Mouse (Mus musculus): ENCODE results near the gene Il17rd. TPM values are rescaled to one million over a fixed set of nuclear protein-coding genes. Genes with fewer than 3 reads are reported as not detected.
A peak's percentile ranks its signal among the peaks of the same experiment; 100 is the strongest.

Gene Il17rd
- polyA plus RNA-seq, 1 experiment = 0.67 TPM

DNA sequence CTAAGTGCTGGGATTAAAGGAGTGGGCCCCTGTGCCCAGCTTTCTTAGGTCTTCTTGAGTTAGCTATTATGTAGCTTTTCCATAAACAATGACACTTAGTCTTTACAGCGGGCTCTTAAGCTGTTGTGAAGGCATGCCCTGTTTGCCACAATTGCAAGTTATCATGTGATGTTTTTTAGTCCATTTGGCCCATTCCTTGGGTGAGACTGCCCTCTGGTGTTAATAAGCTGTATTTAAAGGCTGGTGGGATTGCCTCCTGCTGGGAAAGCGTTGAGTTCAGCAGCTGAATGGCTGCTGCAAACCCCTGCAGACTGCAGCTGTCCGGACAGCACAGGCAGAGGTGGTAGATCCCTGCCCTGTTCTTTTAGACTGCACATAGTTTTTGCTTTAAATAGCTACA is 58.0 kb downstream of the Il17rd start:
- Histone ChIP-seq H3K4me3 (ENCODE audit: insufficient read depth, low read depth, low read length) (no peak overlapping the region), H3K4me1 (ENCODE audit: control insufficient read depth, insufficient read depth, insufficient read length, low read length) (no peaks in the 10 kb centered on the region), H3K27ac (replicated peaks; ENCODE audit: low read depth, low read length) (no peak overlapping the region)

DNA sequence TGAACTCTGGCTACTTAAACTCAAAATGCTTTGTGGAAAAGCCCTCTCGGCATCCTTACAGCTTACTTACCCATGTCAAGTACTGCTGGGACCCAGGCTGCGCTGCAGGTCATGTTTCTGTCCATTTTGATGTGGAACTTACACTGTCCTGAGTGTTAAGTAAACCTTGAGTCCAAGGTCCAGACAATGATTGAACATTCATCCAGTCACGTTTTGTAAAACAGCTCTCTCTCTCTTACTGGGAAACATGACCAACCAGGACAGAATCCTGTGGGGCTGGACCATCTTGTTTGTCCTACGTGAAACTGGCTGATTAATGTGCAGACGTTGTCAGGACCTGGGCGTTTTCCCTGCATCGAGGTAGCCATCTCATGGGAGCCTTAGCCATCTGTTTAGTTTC is 63.0 kb downstream of the Il17rd start:
- no peak overlapping the region for H3K4me3 ChIP-seq (ENCODE audit: insufficient read depth, low read depth, low read length)
- H3K4me1 ChIP-seq (ENCODE audit: control insufficient read depth, insufficient read depth, insufficient read length, low read length) = no peaks in the 10 kb centered on the region

DNA sequence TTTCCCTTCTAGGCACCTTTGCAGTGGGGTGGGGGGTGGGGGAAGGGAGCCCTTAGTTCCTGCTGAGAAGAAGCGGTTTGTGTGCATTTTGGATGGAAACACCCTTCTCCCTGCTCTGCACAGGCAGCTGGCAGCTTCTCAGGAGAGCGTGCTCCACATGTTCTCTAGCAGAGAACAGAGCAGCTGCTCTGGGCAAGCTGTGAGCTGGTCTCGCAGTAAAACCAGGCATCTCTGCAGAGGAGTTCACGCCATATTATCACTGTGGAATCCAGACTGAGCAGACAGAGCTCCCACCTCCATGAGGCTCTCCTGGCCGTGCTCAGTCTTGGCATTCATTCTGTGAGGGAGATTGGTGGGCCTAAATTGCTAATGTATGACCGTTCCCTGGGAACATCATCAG is 64.0 kb downstream of the Il17rd start:
- Histone ChIP-seq H3K4me3 (ENCODE audit: insufficient read depth, low read depth, low read length) (no peak overlapping the region), H3K4me1 (ENCODE audit: control insufficient read depth, insufficient read depth, insufficient read length, low read length) (no peaks in the 10 kb centered on the region), H3K27ac (replicated peaks; ENCODE audit: low read depth, low read length) (no peak overlapping the region)

More for the DNA sequence above, 63.0 kb downstream of the Il17rd start:
- no peak overlapping the region for H3K27ac ChIP-seq (replicated peaks; ENCODE audit: low read depth, low read length)

DNA sequence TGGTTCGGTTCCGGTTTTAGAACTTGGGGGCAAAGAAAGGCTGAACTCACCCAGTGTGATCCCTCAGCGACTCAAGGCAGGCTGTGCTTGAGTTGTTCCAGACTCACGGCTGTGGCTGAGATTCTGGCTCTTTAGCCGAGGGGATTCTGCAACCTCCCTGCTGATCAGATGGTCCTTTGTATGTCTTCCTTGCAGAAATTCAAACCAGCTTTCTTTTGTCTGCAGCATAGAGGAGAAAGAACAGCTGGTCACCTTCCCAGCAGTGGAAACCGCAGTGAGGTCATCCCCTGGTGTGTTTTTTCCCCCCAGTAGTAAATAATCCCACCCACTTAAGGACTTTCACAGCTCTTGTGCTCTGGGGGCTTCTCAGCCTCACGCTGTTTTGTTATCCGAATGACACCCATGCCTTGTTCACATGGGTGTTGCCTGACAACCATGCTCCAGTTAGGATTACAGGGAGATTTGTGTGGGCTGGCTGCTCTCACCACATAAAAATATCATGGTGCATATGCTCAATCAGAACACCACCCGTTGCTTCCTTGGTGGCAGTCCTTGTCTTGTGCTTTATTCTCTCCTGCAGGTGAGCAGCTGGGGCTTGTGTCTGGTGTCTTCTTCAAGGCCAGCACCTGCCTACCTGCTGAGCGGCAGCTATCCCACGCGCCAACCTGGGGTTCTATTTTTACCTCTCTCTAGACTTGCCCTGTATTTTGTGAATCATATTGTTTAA is 67.2 kb downstream of the Il17rd start:
- H3K27ac ChIP-seq (replicated peaks; ENCODE audit: low read depth, low read length) = no peak overlapping the region
- H3K4me3 ChIP-seq (ENCODE audit: insufficient read depth, low read depth, low read length) = no peak overlapping the region
- H3K4me1 ChIP-seq (ENCODE audit: control insufficient read depth, insufficient read depth, insufficient read length, low read length) = no peaks in the 10 kb centered on the region

DNA sequence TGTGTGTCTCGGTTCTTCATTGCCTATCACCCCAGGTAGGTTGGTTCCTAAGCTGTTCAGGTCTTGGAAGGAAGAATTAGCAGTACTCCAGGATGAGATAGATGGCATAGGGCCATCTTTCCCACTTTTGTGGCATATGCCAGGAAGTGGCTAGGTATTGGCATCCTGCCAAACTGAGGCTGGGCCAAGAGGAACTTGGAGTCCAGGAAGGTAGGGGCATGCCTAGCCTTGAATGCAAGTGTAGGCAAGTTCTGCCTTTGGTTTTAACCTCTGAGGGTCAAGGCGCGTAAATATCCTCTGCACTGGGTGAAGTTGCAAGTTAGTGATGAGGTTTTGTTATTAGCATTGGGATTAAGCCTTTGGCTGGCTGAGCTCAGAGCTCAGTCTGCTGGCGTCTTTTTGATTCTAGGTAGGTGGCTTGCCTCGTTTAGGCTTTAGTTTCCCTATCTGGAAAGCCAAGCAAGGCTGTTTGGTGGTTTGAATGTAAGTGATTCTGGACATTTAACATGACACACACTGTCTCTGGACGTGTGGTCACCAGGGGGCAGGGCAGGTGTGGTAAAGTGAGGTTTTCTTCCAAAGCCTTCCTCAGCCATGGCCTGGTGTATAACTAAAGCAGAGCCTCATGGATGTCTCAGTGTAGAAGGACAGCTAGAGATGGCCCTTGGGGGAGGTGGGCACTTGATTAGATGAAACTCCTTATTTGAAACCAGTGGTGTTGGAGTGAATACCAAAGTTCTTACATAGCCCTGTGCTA is 70.2 kb downstream of the Il17rd start:
- no peak overlapping the region for H3K4me3 ChIP-seq (ENCODE audit: insufficient read depth, low read depth, low read length)
- H3K27ac ChIP-seq (replicated peaks; ENCODE audit: low read depth, low read length) = no peak overlapping the region
- H3K4me1 ChIP-seq (ENCODE audit: control insufficient read depth, insufficient read depth, insufficient read length, low read length) = no peaks in the 10 kb centered on the region

DNA sequence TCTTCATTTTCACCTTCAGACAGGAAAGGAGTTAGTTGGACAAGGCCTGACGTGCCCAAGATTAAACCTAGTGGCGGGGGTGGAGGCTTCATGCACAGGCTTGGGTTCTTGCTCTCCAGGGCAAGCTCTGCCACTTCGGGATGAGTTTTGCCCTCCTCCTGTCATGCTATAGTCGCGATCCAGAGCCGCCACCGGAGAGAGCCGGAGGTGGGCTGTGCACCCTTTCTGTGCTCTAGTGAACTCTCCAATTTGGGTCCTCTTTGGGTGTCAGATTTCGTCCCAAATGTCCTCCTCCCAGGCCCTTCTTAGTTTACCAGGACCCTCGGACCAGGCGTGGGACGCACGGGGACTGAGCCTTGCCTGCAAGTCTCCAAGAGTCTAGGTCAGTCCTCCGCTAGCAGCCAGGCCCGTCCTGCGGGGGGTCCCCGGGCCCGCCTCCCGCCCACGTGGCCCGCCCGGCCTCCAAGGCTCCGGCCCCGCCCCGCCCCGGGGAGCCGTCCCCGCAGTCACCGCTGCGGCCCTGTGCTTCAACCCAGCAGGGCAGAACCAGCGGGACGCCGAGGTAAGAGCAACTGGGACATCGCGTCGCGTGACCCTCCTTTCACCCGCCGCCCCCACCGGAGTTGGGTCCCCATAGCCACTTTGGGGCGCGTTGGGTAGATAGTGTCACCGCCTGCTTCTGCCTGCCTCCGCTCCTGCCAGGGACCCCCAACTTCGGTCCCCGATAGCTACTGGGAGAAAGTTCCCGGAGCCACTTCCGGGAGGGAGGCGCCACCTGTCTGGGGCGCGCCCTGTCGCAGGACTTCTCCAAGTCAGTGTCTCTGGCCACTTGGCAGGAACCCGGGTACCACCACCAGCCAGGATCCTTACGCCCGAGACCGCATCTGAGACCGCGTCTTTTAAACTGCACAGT is 75.9 kb downstream of the Il17rd start, which contains the start of gene Arhgef3:
Arhgef3 (plus strand) TSS at position 538 of the 913 bp plus-strand sequence.
- no peaks in the 10 kb centered on the region for H3K4me1 ChIP-seq (ENCODE audit: control insufficient read depth, insufficient read depth, insufficient read length, low read length)
- no peak within 1 kb of the TSS for H3K27ac ChIP-seq (replicated peaks; ENCODE audit: low read depth, low read length)
- peak within 1 kb of the TSS; percentile 79 for H3K4me3 ChIP-seq (ENCODE audit: insufficient read depth, low read depth, low read length)

DNA sequence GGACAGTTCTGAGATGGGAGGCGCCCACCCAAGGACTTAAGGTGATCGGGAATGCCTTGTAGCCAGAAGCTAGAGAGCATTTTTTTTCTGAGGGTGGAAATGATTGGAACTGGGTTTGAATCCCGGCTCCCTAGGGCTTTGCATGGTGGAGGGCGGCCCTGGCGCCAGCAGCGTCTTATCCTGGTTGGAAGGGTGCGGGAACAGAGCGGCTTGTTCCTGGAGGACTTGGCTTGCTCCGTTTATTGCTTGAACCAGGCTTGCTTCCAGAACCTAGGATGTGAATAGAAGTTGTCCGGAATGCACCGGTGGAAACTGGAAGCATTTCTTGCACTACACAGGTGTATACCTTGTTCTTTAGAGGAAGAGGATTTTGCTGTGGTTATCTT is 76.5 kb downstream of the Il17rd start:
- no peaks in the 10 kb centered on the region for H3K4me1 ChIP-seq (ENCODE audit: control insufficient read depth, insufficient read depth, insufficient read length, low read length)
- peak overlapping the region; percentile 79 for H3K4me3 ChIP-seq (ENCODE audit: insufficient read depth, low read depth, low read length)
- H3K27ac ChIP-seq (replicated peaks; ENCODE audit: low read depth, low read length) = no peak overlapping the region

DNA sequence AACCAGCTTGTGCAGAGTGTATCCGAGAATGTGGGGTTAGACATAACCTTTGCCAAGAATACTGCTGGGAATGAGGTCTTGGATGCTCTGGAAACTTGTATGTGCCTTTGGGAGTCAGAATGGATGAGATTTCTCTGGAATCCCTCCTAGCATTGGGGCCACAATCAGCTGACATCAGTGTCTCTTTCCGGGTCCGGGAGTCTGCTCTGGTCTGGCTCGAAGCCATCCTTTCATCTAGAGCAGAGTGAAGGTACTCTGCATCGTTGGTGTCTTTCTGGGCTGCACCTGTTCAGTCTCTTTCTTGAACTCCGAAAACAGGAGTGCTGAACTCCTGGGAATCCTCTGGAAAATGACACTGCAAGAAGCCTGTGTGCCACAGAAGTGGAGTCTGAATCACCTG is 77.2 kb downstream of the Il17rd start:
- Histone ChIP-seq H3K4me1 (ENCODE audit: control insufficient read depth, insufficient read depth, insufficient read length, low read length) (no peaks in the 10 kb centered on the region), H3K27ac (replicated peaks; ENCODE audit: low read depth, low read length) (no peak overlapping the region), H3K4me3 (ENCODE audit: insufficient read depth, low read depth, low read length) (no peak overlapping the region)

DNA sequence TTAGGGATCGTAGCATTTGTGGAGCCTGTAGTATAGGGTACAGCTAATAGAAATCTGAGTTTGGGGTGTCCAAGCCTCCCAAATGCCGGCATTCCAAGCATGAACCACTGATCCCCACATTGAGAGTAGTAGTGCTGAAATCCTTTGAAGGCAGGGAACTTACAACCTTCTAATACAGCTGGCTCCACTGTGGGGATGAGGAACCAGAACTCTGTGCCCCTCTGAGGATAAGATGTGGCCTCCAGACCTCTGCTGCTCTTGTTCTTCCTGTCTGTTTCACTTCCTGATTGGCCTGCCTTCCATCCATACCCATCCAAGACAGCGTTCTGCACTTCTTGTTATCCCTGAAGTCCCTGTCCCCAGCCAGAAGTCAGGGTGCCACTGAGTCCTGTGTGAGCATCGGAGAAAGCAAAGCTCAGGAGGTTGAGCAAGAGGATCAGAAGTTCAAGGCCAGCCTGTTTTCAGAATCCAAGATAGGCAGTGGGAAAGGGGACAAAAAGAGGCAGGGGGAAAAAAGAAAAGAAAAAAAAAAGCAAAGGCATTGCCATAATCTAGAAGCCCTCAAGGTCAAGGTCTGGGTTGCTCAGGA is 77.9 kb downstream of the Il17rd start:
- Histone ChIP-seq H3K27ac (replicated peaks; ENCODE audit: low read depth, low read length) (no peak overlapping the region), H3K4me1 (ENCODE audit: control insufficient read depth, insufficient read depth, insufficient read length, low read length) (no peaks in the 10 kb centered on the region), H3K4me3 (ENCODE audit: insufficient read depth, low read depth, low read length) (no peak overlapping the region)

DNA sequence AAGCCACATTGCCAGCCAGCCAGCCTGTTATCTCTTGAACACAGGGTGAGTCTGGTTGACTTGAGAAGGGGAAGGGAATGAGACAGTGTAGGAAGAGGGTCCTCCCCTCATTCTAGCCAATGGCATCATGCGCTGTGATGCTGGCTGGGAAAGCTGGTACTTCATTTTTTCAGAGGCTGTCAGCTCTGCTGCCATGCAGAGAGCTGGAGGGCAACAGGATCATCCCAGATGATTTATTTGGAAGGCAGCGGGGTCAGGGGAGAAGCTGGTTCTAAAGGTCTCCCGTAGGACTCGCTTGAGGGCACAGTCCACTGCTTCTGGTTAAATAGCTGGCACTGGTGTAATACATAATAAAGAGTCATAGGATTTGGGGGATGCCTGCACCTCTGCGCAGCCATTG is 79.8 kb downstream of the Il17rd start:
- H3K4me3 ChIP-seq (ENCODE audit: insufficient read depth, low read depth, low read length) = no peak overlapping the region

DNA sequence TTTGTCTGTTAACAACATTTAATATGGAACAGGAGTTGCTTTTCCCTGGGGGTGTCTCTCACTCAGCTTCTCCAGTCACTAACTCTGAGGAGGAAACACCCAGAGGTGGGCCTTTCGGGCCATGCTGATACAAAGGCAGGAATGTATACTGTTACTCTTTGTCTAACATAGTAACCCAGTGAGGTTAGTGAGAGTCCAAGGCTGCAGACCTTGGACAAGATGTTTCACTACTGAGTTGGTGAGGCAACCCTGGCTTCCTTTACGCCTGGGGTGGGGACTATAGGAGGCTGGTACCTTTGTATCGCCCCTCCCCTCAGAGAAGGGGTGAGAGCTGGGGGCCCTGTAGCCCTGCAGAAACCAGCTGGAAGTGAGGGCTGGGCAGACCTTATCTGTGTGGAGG is 83.9 kb downstream of the Il17rd start:
- Histone ChIP-seq H3K27ac (replicated peaks; ENCODE audit: low read depth, low read length) (no peak overlapping the region), H3K4me1 (ENCODE audit: control insufficient read depth, insufficient read depth, insufficient read length, low read length) (peaks cover 2% of the 10 kb centered on the region; the same call in 1 of the 2 replicates), H3K4me3 (ENCODE audit: insufficient read depth, low read depth, low read length) (no peak overlapping the region)

More for the DNA sequence above, 79.8 kb downstream of the Il17rd start:
- Histone ChIP-seq H3K4me1 (ENCODE audit: control insufficient read depth, insufficient read depth, insufficient read length, low read length) (peaks cover 2% of the 10 kb centered on the region; the same call in 1 of the 2 replicates), H3K27ac (replicated peaks; ENCODE audit: low read depth, low read length) (no peak overlapping the region)

DNA sequence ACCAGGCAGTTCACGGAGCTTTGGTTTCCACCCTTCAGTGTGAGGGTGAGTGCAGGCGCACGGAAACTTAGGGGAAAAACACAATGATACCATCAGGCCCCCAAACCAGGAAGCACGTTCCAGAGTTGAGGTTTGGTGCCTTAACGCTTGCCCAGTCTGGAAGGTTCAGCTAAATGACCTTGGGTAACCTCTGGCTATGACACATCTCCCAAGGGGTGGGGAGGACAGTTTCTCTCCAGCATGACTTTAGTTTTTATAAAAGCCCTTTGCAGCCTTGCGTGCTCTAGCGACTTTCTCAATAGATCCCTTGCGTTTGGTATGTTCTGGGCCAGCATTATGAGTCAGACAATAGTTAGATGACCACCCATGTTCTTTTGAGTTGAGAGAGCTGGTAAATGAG is 84.8 kb downstream of the Il17rd start:
- Histone ChIP-seq H3K4me3 (ENCODE audit: insufficient read depth, low read depth, low read length) (no peak overlapping the region), H3K4me1 (ENCODE audit: control insufficient read depth, insufficient read depth, insufficient read length, low read length) (peaks cover 2% of the 10 kb centered on the region; the same call in 1 of the 2 replicates), H3K27ac (replicated peaks; ENCODE audit: low read depth, low read length) (no peak overlapping the region)

DNA sequence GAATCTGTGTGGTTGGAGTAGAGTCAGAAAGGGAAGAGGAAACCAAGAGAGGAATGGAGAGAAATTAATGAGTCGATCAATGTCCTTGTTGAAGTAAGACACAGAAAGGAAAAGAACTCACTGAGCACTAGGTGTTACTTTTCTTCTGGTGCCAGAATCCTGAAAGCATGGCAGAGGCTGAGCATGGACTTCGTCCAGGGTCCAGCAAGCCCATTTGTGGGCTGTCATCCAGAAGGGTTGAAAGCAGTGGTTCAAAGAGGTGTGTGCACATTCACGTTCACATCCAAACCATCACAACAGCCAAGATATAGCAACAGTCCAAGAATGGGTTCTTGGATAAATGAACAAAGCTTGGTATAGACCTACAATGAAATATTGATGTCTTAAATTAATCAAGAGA is 91.3 kb downstream of the Il17rd start:
- Histone ChIP-seq H3K4me1 (ENCODE audit: control insufficient read depth, insufficient read depth, insufficient read length, low read length) (no peaks in the 10 kb centered on the region), H3K27ac (replicated peaks; ENCODE audit: low read depth, low read length) (no peak overlapping the region), H3K4me3 (ENCODE audit: insufficient read depth, low read depth, low read length) (no peak overlapping the region)

DNA sequence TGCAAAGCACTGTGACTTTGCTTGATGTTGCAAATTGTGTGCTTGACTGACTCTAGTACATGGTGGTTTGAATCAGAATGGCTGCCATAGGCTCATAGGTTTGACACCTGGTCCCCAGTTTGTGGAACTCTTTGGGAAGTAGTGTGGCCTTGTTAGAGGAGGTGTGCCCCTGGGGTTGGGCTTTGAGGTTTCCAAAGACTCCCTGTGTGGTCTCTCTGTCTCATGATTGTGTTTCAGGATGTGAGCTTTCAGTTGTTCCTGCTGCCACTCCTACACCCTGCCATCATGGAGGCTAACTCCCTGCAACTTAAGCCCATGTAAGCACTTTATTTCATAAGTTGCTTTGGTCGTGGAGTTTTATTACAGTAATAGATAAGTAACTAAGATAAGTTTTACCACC is 91.9 kb downstream of the Il17rd start:
- H3K27ac ChIP-seq (replicated peaks; ENCODE audit: low read depth, low read length) = no peak overlapping the region
- H3K4me1 ChIP-seq (ENCODE audit: control insufficient read depth, insufficient read depth, insufficient read length, low read length) = no peaks in the 10 kb centered on the region
- no peak overlapping the region for H3K4me3 ChIP-seq (ENCODE audit: insufficient read depth, low read depth, low read length)

DNA sequence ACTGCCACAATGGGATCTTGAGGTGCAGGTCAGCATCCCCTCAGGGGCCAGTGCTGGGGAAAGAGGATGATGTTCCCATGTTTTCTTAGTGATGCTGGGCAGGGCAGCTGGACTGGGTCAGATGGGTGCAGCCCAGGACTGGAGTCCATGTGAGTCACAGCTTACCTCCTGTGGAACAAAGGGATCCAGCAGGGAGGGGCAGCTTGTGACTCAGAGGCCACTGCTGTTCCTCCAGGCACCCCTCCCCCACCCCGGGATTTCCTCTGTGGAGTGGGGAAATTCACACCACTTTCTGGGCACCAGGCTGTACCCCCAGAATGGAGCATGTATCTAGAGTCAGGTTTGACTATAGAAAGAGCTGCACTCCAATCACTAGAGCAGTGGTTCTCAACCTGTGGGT is 92.8 kb downstream of the Il17rd start:
- H3K4me3 ChIP-seq (ENCODE audit: insufficient read depth, low read depth, low read length) = no peak overlapping the region
- H3K27ac ChIP-seq (replicated peaks; ENCODE audit: low read depth, low read length) = no peak overlapping the region
- no peaks in the 10 kb centered on the region for H3K4me1 ChIP-seq (ENCODE audit: control insufficient read depth, insufficient read depth, insufficient read length, low read length)
